Mouse (Mus musculus): Measurements from ENCODE around the gene Lrrc74a. TPM values are rescaled to one million over a fixed set of nuclear protein-coding genes. Genes with fewer than 3 reads are reported as not detected.

The Lrrc74a gene
- polyA plus RNA-seq, 1 experiment from 2014 or later, result not detected

DNA sequence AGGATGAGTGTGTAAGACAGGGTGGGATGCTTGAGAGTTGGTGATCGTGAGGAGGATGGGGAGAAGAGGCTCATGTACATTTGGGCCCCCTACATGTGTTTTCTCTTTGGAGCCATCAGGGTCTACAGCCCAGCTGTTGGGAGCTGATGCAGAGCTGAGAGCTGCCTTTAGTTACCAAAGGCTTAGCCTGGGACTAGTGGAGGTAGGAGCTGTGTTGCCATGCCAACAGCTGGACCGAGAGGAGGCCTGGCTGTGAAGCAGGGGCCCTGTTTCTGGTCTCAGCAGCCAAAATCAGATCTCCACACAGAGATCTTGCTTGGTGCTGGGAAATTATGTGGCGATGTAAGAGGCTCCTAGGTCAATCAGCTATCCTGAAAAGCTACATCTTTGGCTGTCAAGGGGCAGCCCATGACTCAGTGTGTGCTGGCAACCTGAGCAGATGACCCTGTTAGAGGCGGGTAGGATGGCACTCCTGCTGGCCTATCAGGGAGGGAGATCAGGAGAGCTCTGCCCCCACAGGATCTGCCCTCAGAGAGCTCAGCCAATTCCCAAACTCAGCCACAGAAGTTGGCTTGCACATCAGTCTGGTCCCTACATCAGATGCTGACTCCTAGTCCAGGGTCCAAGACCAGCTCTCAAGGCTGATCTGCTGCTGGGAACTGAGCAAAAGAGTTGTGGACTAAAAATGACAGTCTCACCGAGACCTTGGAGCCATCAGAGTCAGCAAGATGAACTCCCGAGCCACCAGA lies 56.1 kb downstream of the Lrrc74a start:
- Histone ChIP-seq H3K27me3 (no peaks in the 10 kb centered on the region), H3K4me3 (no peak overlapping the region), H3K4me1 (peaks cover 19% of the 10 kb centered on the region), H3K9ac (no peak overlapping the region), H3K9me3 (no peaks in the 10 kb centered on the region), H3K4me2 (replicated peaks) (no peak overlapping the region), H3K27ac (0 out of 2 replicates have a peak overlapping the region, but pooled peaks have one; percentile 36), H3K36me3 (no peaks in the 10 kb centered on the region)
- ATAC-seq (ENCODE audit: insufficient number of reproducible peaks, insufficient read depth, low FRiP score, low TSS enrichment), result no peak
- WGBS, result 49% methylated on average over 6 of the region's 6 CpGs

DNA sequence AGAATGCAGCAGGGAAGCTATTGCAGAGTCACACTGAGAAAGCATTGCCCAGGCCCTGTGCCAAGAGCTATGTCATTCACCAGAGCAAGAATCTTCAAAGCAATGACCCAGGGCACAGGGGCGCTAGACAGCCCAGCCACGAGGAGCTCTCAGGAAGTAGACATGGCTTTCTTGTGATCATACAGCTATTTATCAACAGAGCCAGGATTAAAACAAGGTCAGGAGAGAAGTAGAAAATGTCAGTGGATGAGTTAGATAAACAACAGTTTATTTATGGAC lies 56.6 kb downstream of the Lrrc74a start:
- Histone ChIP-seq H3K9ac (no peak overlapping the region), H3K36me3 (no peaks in the 10 kb centered on the region), H3K4me1 (peaks cover 19% of the 10 kb centered on the region), H3K9me3 (no peaks in the 10 kb centered on the region), H3K27me3 (no peaks in the 10 kb centered on the region), H3K27ac (0 out of 2 replicates have a peak overlapping the region, but pooled peaks have one; percentile 36), H3K4me2 (replicated peaks) (no peak overlapping the region), H3K4me3 (no peak overlapping the region)
- WGBS, result 23% methylated on average over 2 of the region's 2 CpGs
- no peak for ATAC-seq (ENCODE audit: insufficient number of reproducible peaks, insufficient read depth, low FRiP score, low TSS enrichment)

DNA sequence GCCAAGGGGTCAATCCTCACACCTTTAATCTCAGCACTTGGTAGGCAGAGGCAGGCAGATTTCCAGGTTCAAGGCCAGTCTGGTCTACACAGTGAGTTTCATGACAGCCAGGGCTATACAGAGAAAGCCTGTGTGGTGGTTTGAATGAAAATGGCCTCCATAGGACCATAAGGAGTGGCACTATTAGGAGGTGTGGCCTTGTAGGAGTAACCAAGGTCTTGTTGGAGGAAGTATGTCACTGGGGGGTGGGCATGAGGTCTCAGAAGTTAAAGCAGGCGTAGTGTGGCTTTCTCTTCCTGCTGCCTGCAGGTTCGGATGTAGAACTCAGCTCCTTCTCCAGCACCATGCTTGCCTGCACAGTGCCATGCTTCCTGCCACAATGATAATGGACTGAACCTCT lies 57.8 kb downstream of the Lrrc74a start:
- peaks cover 20% of the 10 kb centered on the region for H3K4me1 ChIP-seq
- no peak for ATAC-seq (ENCODE audit: insufficient number of reproducible peaks, insufficient read depth, low FRiP score, low TSS enrichment)
- H3K4me3 ChIP-seq, result no peak overlapping the region
- H3K9ac ChIP-seq, result no peak overlapping the region
- H3K36me3 ChIP-seq, result no peaks in the 10 kb centered on the region
- H3K27me3 ChIP-seq, result no peaks in the 10 kb centered on the region
- H3K27ac ChIP-seq, result no peak overlapping the region
- no peaks in the 10 kb centered on the region for H3K9me3 ChIP-seq
- WGBS, result 87% methylated on average over 2 of the region's 2 CpGs
- H3K4me2 ChIP-seq (replicated peaks), result no peak overlapping the region

DNA sequence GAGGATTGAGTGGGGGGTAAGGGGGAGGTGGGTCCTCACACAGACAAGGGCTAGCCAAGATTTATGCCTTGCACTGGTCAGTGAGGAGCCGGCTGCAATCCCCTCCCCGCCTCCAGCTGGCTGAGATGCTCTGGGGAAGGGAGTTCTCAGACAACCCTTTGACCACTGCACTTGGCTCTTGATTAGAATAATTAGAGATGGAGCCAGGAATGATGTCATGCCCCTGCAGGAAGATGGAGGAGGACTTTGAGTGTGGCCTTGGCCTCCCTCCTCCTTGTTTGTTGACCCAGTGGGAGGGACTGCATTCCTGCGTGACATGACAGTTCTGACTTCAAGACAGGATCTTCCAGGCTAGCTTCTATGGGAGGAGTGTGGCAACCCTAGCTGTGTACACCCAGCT lies 59.7 kb downstream of the Lrrc74a start:
- H3K4me2 ChIP-seq (replicated peaks), result no peak overlapping the region
- H3K27ac ChIP-seq, result no peak overlapping the region
- WGBS, result 47% methylated on average over 3 of the region's 3 CpGs
- H3K4me1 ChIP-seq, result peaks cover 21% of the 10 kb centered on the region
- no peaks in the 10 kb centered on the region for H3K9me3 ChIP-seq
- H3K9ac ChIP-seq, result no peak overlapping the region; the same call in 1 of the 2 replicates
- ATAC-seq (ENCODE audit: insufficient number of reproducible peaks, insufficient read depth, low FRiP score, low TSS enrichment), result no peak
- no peaks in the 10 kb centered on the region for H3K27me3 ChIP-seq
- no peaks in the 10 kb centered on the region for H3K36me3 ChIP-seq
- no peak overlapping the region for H3K4me3 ChIP-seq

DNA sequence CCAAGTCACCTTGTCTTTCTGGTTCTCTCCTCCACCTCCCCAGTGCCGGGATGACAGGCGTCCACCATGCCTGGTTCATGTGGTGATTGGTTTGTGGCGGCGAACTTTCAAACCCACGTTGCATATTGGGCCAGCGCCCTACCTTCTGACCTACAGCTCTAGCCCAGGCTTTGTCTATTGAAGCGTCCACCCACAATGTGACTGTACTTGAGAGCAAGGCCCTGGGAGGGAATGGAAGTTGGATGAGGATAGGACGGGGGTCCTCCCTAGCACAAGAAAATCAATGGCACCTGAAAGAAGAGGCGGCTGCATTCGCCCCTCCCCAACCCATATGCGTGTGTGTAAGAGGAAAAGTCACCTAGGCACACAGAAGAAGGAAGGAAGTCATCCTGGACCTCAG lies 60.2 kb downstream of the Lrrc74a start:
- Histone ChIP-seq H3K27me3 (no peaks in the 10 kb centered on the region), H3K4me2 (replicated peaks) (no peak overlapping the region), H3K36me3 (no peaks in the 10 kb centered on the region), H3K9me3 (no peaks in the 10 kb centered on the region), H3K9ac (no peak overlapping the region), H3K4me1 (peaks cover 26% of the 10 kb centered on the region), H3K4me3 (no peak overlapping the region), H3K27ac (no peak overlapping the region)
- WGBS, result 92% methylated on average over 11 of the region's 11 CpGs
- ATAC-seq (ENCODE audit: insufficient number of reproducible peaks, insufficient read depth, low FRiP score, low TSS enrichment), result no peak

DNA sequence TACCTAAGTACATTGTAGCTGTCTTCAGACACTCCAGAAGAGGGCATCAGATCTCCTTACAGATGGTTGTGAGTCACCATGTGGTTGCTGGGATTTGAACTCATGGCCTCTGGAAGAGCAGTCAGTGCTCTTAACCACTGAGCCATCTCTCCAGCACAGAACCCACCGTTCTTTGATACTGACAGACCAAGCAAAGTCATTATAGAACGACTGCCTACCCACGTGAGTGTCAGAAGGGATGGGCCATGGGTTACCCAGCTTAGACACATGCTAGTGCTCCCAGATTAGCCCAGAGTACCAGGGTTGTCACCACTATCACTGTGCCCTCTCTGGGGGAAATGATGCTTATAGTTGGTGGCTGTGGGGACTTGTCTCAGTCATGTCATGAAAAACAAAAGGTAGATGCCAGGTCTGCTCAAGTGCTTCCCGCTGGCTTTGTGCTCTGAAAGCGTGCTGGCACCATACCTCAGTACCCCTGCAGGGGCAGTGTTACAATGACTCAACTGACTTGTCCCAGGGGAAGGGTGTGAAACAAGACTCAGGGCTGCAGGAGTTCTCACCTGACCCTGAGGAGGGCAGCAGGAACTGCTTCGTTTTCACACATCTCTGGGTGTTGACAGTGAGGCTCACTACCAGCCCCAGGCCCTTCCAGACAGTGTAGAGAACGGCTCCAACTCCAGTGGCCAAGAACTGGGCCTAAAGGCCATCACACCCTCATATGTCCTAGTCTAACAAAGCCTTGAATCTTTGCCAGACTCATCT lies 61.1 kb downstream of the Lrrc74a start:
- Histone ChIP-seq H3K27me3 (no peaks in the 10 kb centered on the region), H3K4me2 (replicated peaks) (no peak overlapping the region), H3K4me1 (peaks cover 32% of the 10 kb centered on the region), H3K36me3 (no peaks in the 10 kb centered on the region), H3K27ac (0 out of 2 replicates have a peak overlapping the region, but pooled peaks have one; percentile 11), H3K9ac (no peak overlapping the region), H3K4me3 (no peak overlapping the region), H3K9me3 (no peaks in the 10 kb centered on the region)
- 55% methylated on average over 7 of the region's 7 CpGs for WGBS
- ATAC-seq (ENCODE audit: insufficient number of reproducible peaks, insufficient read depth, low FRiP score, low TSS enrichment), result peak; percentile 42; the same call in 1 of the 2 replicates

DNA sequence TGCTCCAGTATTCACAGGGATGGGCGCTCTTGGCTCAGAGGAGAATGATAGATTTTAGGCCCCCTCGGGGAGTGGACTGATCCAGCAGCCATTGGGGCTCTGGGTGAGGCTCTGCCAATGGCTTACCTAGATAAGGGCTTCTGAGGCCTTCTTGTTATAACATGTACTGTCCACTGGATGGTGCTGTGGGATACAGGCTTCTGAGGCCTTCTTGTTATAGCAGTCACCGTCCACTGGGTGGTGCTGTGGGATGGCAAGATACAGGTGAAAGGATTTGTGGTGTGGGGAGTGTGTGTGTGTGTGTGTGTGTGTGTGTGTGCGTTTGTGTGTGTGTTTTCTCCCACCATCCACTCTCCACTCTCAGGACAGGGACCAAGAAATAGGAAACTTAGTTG lies 61.7 kb downstream of the Lrrc74a start:
- peaks cover 33% of the 10 kb centered on the region for H3K4me1 ChIP-seq
- no peak overlapping the region for H3K4me3 ChIP-seq
- H3K27ac ChIP-seq, result 0 out of 2 replicates have a peak overlapping the region, but pooled peaks have one; percentile 30
- H3K36me3 ChIP-seq, result no peaks in the 10 kb centered on the region
- ATAC-seq (ENCODE audit: insufficient number of reproducible peaks, insufficient read depth, low FRiP score, low TSS enrichment), result peak; percentile 35; the same call in 1 of the 2 replicates
- no peak overlapping the region for H3K9ac ChIP-seq
- no peak overlapping the region for H3K4me2 ChIP-seq (replicated peaks)
- no peaks in the 10 kb centered on the region for H3K9me3 ChIP-seq
- WGBS, result 2% methylated on average over 4 of the region's 4 CpGs
- H3K27me3 ChIP-seq, result no peaks in the 10 kb centered on the region

DNA sequence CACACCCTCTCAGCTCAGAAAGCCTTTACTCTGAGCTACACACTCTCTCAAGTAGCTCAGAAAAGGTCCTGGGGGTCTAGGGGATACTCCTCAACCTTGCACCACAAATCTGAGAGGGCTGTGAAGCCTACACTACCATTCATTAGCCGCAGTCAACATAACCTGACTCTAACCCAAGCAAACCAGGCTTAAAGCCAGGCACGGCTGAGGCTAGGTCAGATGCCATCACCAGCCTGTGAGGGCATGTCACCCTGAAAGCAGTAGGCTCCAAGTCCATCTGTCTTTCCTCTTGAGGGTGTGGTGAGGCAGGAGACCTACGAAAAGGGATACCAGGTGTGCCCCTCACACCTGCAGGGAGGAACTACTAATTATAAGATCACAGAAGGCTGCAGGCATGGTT lies 62.2 kb downstream of the Lrrc74a start:
- Histone ChIP-seq H3K4me3 (no peak overlapping the region), H3K9ac (no peak overlapping the region), H3K9me3 (no peaks in the 10 kb centered on the region), H3K27me3 (no peaks in the 10 kb centered on the region), H3K36me3 (no peaks in the 10 kb centered on the region), H3K4me1 (peaks cover 38% of the 10 kb centered on the region), H3K4me2 (replicated peaks) (no peak overlapping the region), H3K27ac (0 out of 2 replicates have a peak overlapping the region, but pooled peaks have one; percentile 30)
- no peak for ATAC-seq (ENCODE audit: insufficient number of reproducible peaks, insufficient read depth, low FRiP score, low TSS enrichment)
- WGBS, result 81% methylated on average over 3 of the region's 3 CpGs

DNA sequence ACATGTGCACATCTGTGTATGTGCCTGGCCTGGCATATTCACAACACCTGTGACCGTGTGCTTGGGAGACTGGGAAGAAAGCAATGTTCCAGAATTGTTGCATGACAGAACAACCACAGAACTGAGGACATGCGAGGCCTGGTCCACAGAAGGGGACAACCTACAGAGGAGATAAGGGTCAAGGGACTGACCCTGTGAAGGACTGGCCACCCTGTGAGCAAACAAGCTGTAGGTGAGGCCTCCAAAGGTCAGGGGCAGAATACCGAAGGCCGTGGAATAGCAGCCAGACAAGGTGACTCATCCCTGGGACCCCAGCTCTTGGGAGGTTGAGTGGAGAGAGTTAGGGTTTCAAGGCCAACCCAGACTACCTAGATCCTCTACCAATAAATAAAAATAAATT lies 63.6 kb downstream of the Lrrc74a start:
- no peak overlapping the region for H3K27ac ChIP-seq
- H3K4me1 ChIP-seq, result peaks cover 52% of the 10 kb centered on the region
- no peak overlapping the region for H3K9ac ChIP-seq
- H3K4me3 ChIP-seq, result no peak overlapping the region
- no peak overlapping the region for H3K4me2 ChIP-seq (replicated peaks)
- 85% methylated on average over 4 of the region's 4 CpGs for WGBS
- ATAC-seq (ENCODE audit: insufficient number of reproducible peaks, insufficient read depth, low FRiP score, low TSS enrichment), result no peak
- no peaks in the 10 kb centered on the region for H3K9me3 ChIP-seq
- no peaks in the 10 kb centered on the region for H3K36me3 ChIP-seq
- no peaks in the 10 kb centered on the region for H3K27me3 ChIP-seq

DNA sequence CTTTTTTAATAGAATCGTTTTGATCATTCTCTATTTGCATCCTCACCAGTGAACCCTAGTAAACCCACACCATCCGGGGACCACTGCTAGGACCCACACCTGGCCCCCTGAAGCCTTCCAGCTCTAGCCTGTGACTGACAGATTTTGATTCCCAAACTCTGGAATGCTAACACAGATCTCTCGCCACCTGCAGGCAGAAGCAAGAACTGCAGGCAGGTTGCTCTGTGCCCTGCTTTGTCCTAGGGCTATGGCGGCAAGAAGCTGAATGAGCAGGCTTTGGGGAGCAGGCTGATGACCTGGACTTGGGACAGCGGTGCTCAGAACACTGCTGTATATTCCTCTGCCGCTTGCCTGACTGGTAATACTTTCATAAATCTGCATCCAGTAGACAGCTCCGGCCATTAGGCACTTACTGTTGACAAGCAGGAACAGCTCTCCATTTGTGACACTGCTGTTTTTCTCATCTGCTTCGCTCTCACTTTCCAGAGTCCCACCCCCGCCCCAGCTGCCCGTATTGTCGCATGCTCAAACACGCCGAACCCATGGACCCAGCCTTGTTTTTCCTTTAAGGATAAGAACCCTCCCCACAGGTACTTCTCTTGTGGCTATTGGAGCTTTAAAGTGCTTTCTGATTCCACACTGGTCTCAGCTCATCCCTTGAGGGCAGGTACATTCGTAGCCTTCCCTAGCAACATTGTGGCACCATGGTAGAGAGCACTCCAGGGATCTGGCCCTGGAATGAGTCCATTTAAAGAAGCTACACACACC lies 64.8 kb downstream of the Lrrc74a start:
- Histone ChIP-seq H3K4me3 (no peak overlapping the region), H3K27me3 (no peaks in the 10 kb centered on the region), H3K9me3 (no peaks in the 10 kb centered on the region), H3K4me2 (replicated peaks) (0 out of 2 replicates have a peak overlapping the region, but pooled peaks have one; percentile 3), H3K9ac (no peak overlapping the region), H3K36me3 (no peaks in the 10 kb centered on the region), H3K4me1 (peaks cover 58% of the 10 kb centered on the region), H3K27ac (peak overlapping the region; percentile 72)
- no peak for ATAC-seq (ENCODE audit: insufficient number of reproducible peaks, insufficient read depth, low FRiP score, low TSS enrichment)
- 20% methylated on average over 14 of the region's 14 CpGs for WGBS

DNA sequence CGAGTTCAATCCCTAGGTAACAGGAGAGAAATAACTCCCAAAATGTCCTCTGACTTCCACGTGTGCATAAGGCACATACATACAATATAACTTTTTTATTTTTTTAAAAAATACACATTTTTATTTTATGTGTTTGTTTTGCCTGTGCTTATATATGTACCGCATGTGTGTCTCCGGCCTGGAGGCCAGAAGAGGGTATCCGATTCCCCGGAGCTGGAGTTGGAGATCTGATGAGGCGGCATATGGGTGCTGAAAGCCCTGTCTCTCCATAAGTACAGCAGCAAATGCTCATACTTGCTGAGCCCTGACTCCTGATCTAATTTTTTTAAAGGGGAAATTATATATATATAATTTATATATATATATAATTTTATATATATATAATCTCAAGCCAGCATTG lies 65.6 kb downstream of the Lrrc74a start:
- Histone ChIP-seq H3K9ac (no peak overlapping the region), H3K36me3 (no peaks in the 10 kb centered on the region), H3K4me1 (peaks cover 66% of the 10 kb centered on the region), H3K27me3 (no peaks in the 10 kb centered on the region), H3K9me3 (no peaks in the 10 kb centered on the region), H3K27ac (no peak overlapping the region), H3K4me3 (no peak overlapping the region), H3K4me2 (replicated peaks) (no peak overlapping the region)
- no peak for ATAC-seq (ENCODE audit: insufficient number of reproducible peaks, insufficient read depth, low FRiP score, low TSS enrichment)
- WGBS, result 74% methylated on average over 7 of the region's 7 CpGs
